ENCODE assay signal across 14 mouse cellular contexts in the genomic region with DNA sequence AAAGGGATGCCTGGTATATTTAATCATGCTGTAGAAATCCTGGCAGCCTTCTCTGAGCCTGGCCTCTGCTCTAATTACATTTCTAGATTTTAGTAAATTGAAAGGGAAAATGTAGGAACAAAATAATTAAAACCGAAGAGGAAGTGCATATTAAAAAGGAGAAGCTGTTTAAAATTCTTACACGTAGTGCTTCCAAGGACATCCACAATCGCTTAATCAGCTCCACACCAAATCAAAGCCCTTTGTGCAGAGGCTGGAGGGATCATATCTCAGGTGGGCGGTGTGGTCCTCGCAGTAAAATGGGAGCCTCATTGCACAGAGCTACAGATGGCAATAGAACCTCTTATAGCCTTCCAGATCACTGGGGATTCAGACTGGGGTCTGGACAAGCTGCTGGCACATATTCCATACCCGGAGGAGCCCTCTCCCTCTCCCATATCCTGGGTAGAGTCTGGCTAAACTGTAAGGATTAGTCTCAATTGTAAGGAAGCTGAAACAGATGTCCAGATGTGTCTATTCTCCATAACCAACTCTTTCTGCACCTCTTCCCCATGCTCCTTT. TPM values are rescaled to one million over a fixed set of nuclear protein-coding genes. Genes with fewer than 3 reads are reported as not detected.
DNase-seq lines count a peak whose midpoint lies in the region; ATAC-seq and TF ChIP-seq lines count a peak whose summit lies in the region.
"Had no signal": no experiment of that assay in that cellular context is flagged by ENCODE, and none has a peak within 500 bp of the region (broad histone marks: within the 10 kb centered on the region; RNA-seq: fewer than 3 reads in every experiment).

No protein-coding gene starts in this region.

- ATAC-seq in hindbrain, embryonic 14.5 days (ENCODE audit: low FRiP score) = no peak
- ATAC-seq in hindbrain, embryonic 12.5 days (ENCODE audit: low FRiP score) = no peak
- no peak for ATAC-seq in hindbrain, embryonic 16.5 days
- ATAC-seq: liver, postnatal 0 days had no signal

- no peaks in the 10 kb centered on the region for H3K27me3 ChIP-seq in hindbrain, embryonic 14.5 days (ENCODE audit: control insufficient read depth, insufficient read depth, low read length)
- H3K27me3 ChIP-seq in hindbrain, embryonic 12.5 days = no peaks in the 10 kb centered on the region
- no peaks in the 10 kb centered on the region for H3K27me3 ChIP-seq in MEL (ENCODE audit: control insufficient read depth in 1 of 2, insufficient read depth in 2 of 2, low read length in 2 of 2)
- H3K27me3 ChIP-seq in hindbrain, embryonic 16.5 days (replicated peaks; ENCODE audit: control insufficient read depth, insufficient read depth, low read length) = no peaks in the 10 kb centered on the region

- TF ChIP-seq POLR2A in MEL (IDR thresholded peaks at IDR 0.05; ENCODE audit: control insufficient read depth in 1 of 2, insufficient read depth in 1 of 2, low read depth in 1 of 2, low read length in 2 of 2, poor library complexity in 1 of 2) = no peak

- TF ChIP-seq RAD21 in MEL (IDR thresholded peaks at IDR 0.05; ENCODE audit: low read depth, low read length) = no peak

- TF ChIP-seq EP300 in MEL (IDR thresholded peaks at IDR 0.05; ENCODE audit: low read depth in 1 of 2, low read length in 2 of 2) = peak; percentile 39 to 77; a peak in 3 of 4 replicates

- no peak overlapping the region for H3K9ac ChIP-seq in hindbrain, embryonic 14.5 days
- H3K9ac ChIP-seq in hindbrain, embryonic 12.5 days = no peak overlapping the region
- no peak overlapping the region for H3K9ac ChIP-seq in MEL (ENCODE audit: control insufficient read depth, low read depth, low read length, poor library complexity, severe bottlenecking)
- H3K9ac ChIP-seq in hindbrain, embryonic 16.5 days (ENCODE audit: low read depth, low read length) = no peak overlapping the region
- H3K9ac ChIP-seq: liver, postnatal 0 days had no signal

- no peak overlapping the region for H3K4me2 ChIP-seq in hindbrain, embryonic 14.5 days (replicated peaks)
- H3K4me2 ChIP-seq in hindbrain, embryonic 12.5 days (replicated peaks) = no peak overlapping the region
- H3K4me2 ChIP-seq in hindbrain, embryonic 16.5 days (ENCODE audit: low read length) = no peak overlapping the region

- peaks cover 15% of the 10 kb centered on the region for H3K79me2 ChIP-seq in MEL (ENCODE audit: control insufficient read depth, insufficient read depth, low read length, poor library complexity)

- 60% methylated on average over 6 of the region's 6 CpGs for WGBS in hindbrain, embryonic 14.5 days
- 66% methylated on average over 6 of the region's 6 CpGs for WGBS in hindbrain, embryonic 12.5 days
- WGBS in hindbrain, embryonic 16.5 days = 50% methylated on average over 6 of the region's 6 CpGs

- H3K9me3 ChIP-seq in hindbrain, embryonic 14.5 days (ENCODE audit: control insufficient read depth, low read length) = no peaks in the 10 kb centered on the region
- no peaks in the 10 kb centered on the region for H3K9me3 ChIP-seq in hindbrain, embryonic 12.5 days (replicated peaks)
- no peaks in the 10 kb centered on the region for H3K9me3 ChIP-seq in MEL (replicated peaks; ENCODE audit: insufficient read depth, low read length)
- no peaks in the 10 kb centered on the region for H3K9me3 ChIP-seq in hindbrain, embryonic 16.5 days (ENCODE audit: control insufficient read depth, low read length)
- H3K9me3 ChIP-seq: megakaryocyte, embryonic 14.5 days had no signal

- TF ChIP-seq CTCF in MEL (IDR thresholded peaks at IDR 0.05 in 2 of 3, conservative IDR thresholded peaks at IDR 0.05 in 1 of 3; ENCODE audit: control insufficient read depth in 1 of 3, insufficient read depth in 1 of 3, low read depth in 2 of 3, low read length in 3 of 3, poor library complexity in 1 of 3, severe bottlenecking in 1 of 3) = no peak

- H3K4me3 ChIP-seq in hindbrain, embryonic 14.5 days (replicated peaks; ENCODE audit: low read length) = no peak overlapping the region
- H3K4me3 ChIP-seq in hindbrain, embryonic 12.5 days = no peak overlapping the region
- H3K4me3 ChIP-seq in MEL (ENCODE audit: control insufficient read depth in 1 of 2, insufficient read depth in 1 of 2, low read depth in 2 of 2, low read length in 2 of 2) = no peak overlapping the region
- no peak overlapping the region for H3K4me3 ChIP-seq in hindbrain, embryonic 16.5 days (ENCODE audit: low read length)
- H3K4me3 ChIP-seq: megakaryocyte, embryonic 14.5 days had no signal

- H3K36me3 ChIP-seq in hindbrain, embryonic 14.5 days (replicated peaks; ENCODE audit: control insufficient read depth, insufficient read depth) = no peaks in the 10 kb centered on the region
- H3K36me3 ChIP-seq in hindbrain, embryonic 12.5 days = no peaks in the 10 kb centered on the region
- peaks cover 0 to 18% of the 10 kb centered on the region in 2 experiments; a peak in 2 of 4 replicates for H3K36me3 ChIP-seq in MEL (ENCODE audit: control insufficient read depth in 1 of 2, insufficient read depth in 2 of 2, low read length in 2 of 2)
- H3K36me3 ChIP-seq in hindbrain, embryonic 16.5 days (ENCODE audit: control insufficient read depth, insufficient read depth, low read length) = no peaks in the 10 kb centered on the region

- DNase-seq in cerebellum, adult 9-11 months = peak; percentile 29
- no peak for DNase-seq in cerebellum, adult 8-10 months
- DNase-seq in hindbrain, embryonic 14.5 days (ENCODE audit: low spot score) = no peak
- peak; percentile 63 for DNase-seq in MEL (ENCODE audit: low read depth, low spot score)
- no peak for DNase-seq in testis, postnatal 14 days (ENCODE audit: low spot score)
- DNase-seq in frontal cortex, postnatal 10 days (ENCODE audit: low spot score in 2 of 2) = no peak
- DNase-seq: adrenal gland, adult 8-10 months; heart, postnatal 4 days; kidney, adult 8-10 months; kidney, postnatal 4 days; liver, postnatal 0 days had no signal

- peak overlapping the region; percentile 54 for H3K27ac ChIP-seq in hindbrain, embryonic 14.5 days
- no peak overlapping the region for H3K27ac ChIP-seq in hindbrain, embryonic 12.5 days
- no peak overlapping the region for H3K27ac ChIP-seq in MEL (ENCODE audit: control insufficient read depth, low read depth, low read length)
- peak overlapping the region; percentile 44; the same call in 1 of the 2 replicates for H3K27ac ChIP-seq in hindbrain, embryonic 16.5 days (ENCODE audit: low read depth, low read length)

- peaks cover 16% of the 10 kb centered on the region for H3K4me1 ChIP-seq in hindbrain, embryonic 14.5 days (replicated peaks; ENCODE audit: control insufficient read depth, insufficient read depth, low read length)
- H3K4me1 ChIP-seq in hindbrain, embryonic 12.5 days = peaks cover 15% of the 10 kb centered on the region
- peaks cover 13 to 15% of the 10 kb centered on the region in 2 experiments for H3K4me1 ChIP-seq in MEL (ENCODE audit: control insufficient read depth in 1 of 2, insufficient read depth in 2 of 2, low read length in 2 of 2)
- peaks cover 19% of the 10 kb centered on the region for H3K4me1 ChIP-seq in hindbrain, embryonic 16.5 days (ENCODE audit: control insufficient read depth, insufficient read depth, low read depth, low read length)

TF ChIP-seq in MEL, 35 proteins besides CTCF, POLR2A, EP300 and RAD21:
- no peak for TF ChIP-seq USF2 (IDR thresholded peaks at IDR 0.05; ENCODE audit: borderline replicate concordance in 1 of 2, insufficient read depth in 1 of 2, low read depth in 1 of 2, low read length in 2 of 2)
- peak; percentile 98 for TF ChIP-seq RCOR1 (IDR thresholded peaks at IDR 0.05; ENCODE audit: low read depth, low read length)
- 0 out of 2 replicates have a peak, but pooled peaks have one; percentile 34 for TF ChIP-seq SIN3A (IDR thresholded peaks at IDR 0.05; ENCODE audit: low read length)
- no peak for TF ChIP-seq ZNF384 (IDR thresholded peaks at IDR 0.05; ENCODE audit: low read depth, low read length)
- no peak for TF ChIP-seq CHD2 (IDR thresholded peaks at IDR 0.05; ENCODE audit: low read length)
- 0 out of 2 replicates have a peak, but pooled peaks have one; percentile 14 for TF ChIP-seq TCF12 (IDR thresholded peaks at IDR 0.05; ENCODE audit: low read depth, low read length)
- 0 out of 2 replicates have a peak, but pooled peaks have one; percentile 33 for TF ChIP-seq MXI1 (IDR thresholded peaks at IDR 0.05; ENCODE audit: low read depth, low read length)
- peak; percentile 45; the same call in 1 of the 2 replicates for TF ChIP-seq MYC (IDR thresholded peaks at IDR 0.05; ENCODE audit: low read depth, low read length)
- TF ChIP-seq UBTF (IDR thresholded peaks at IDR 0.05; ENCODE audit: borderline replicate concordance, insufficient read depth, low read depth, low read length) = no peak
- TF ChIP-seq BHLHE40 (IDR thresholded peaks at IDR 0.05; ENCODE audit: borderline replicate concordance, low read depth, low read length) = no peak
- TF ChIP-seq GATA1 (IDR thresholded peaks at IDR 0.05; ENCODE audit: low read depth, low read length) = peak; percentile 63

RNA-seq across cellular contexts. Expression of a gene that starts 2.3 kb away (rescaled TPM):
- 160 and 167 TPM in 2 replicates for polyA plus RNA-seq in hindbrain, embryonic 14.5 days (2014; fragmentation: Nextera tagmentation; extraction: Ambion mirVana)
- 204 and 215 TPM in 2 replicates for polyA plus RNA-seq in hindbrain, embryonic 12.5 days (2016; fragmentation: Nextera tagmentation; extraction: Ambion mirVana)
- total RNA-seq in MEL (2012; rRNA removed) = 41.5 and 45.7 TPM in 2 replicates
- polyA plus RNA-seq in MEL (2012; ENCODE audit: insufficient read depth in 1 of 2, insufficient read length in 2 of 2, low read depth in 1 of 2, low replicate concordance in 2 of 2, missing spikeins in 1 of 2) = 10 to 100 TPM in 1 of 2 experiments, not detected in 1; 84.0 TPM
- 222 and 250 TPM in 2 replicates for polyA plus RNA-seq in hindbrain, embryonic 16.5 days (2015; fragmentation: Nextera tagmentation; extraction: Ambion mirVana)

RNA-seq across cellular contexts. Expression of a gene that starts 27.0 kb away (rescaled TPM):
- polyA plus RNA-seq in hindbrain, embryonic 14.5 days (2014; fragmentation: Nextera tagmentation; extraction: Ambion mirVana) = 144 and 153 TPM in 2 replicates
- 124 and 128 TPM in 2 replicates for polyA plus RNA-seq in hindbrain, embryonic 12.5 days (2016; fragmentation: Nextera tagmentation; extraction: Ambion mirVana)
- 51.8 and 59.1 TPM in 2 replicates for total RNA-seq in MEL (2012; rRNA removed)
- 10 to 100 TPM in 1 of 2 experiments, not detected in 1; 82.4 TPM for polyA plus RNA-seq in MEL (2012; ENCODE audit: insufficient read depth in 1 of 2, insufficient read length in 2 of 2, low read depth in 1 of 2, low replicate concordance in 2 of 2, missing spikeins in 1 of 2)
- polyA plus RNA-seq in hindbrain, embryonic 16.5 days (2015; fragmentation: Nextera tagmentation; extraction: Ambion mirVana) = 142 and 147 TPM in 2 replicates

Comparison
In these comparisons a context has a peak if more than half of its experiments do, and no peak if none do; other contexts are left out.
1. DNase-seq: peak in cerebellum, adult 9-11 months (single experiment) and MEL (single experiment); none in cerebellum, adult 8-10 months (single experiment), hindbrain, embryonic 14.5 days (single experiment), testis, postnatal 14 days (single experiment) and frontal cortex, postnatal 10 days (0 of 2).
2. H3K27ac ChIP-seq: peak in hindbrain, embryonic 14.5 days (single experiment) and hindbrain, embryonic 16.5 days (single experiment); none in hindbrain, embryonic 12.5 days (single experiment) and MEL (single experiment).